ENCODE assay signal across 9 mouse cellular contexts in the genomic region with DNA sequence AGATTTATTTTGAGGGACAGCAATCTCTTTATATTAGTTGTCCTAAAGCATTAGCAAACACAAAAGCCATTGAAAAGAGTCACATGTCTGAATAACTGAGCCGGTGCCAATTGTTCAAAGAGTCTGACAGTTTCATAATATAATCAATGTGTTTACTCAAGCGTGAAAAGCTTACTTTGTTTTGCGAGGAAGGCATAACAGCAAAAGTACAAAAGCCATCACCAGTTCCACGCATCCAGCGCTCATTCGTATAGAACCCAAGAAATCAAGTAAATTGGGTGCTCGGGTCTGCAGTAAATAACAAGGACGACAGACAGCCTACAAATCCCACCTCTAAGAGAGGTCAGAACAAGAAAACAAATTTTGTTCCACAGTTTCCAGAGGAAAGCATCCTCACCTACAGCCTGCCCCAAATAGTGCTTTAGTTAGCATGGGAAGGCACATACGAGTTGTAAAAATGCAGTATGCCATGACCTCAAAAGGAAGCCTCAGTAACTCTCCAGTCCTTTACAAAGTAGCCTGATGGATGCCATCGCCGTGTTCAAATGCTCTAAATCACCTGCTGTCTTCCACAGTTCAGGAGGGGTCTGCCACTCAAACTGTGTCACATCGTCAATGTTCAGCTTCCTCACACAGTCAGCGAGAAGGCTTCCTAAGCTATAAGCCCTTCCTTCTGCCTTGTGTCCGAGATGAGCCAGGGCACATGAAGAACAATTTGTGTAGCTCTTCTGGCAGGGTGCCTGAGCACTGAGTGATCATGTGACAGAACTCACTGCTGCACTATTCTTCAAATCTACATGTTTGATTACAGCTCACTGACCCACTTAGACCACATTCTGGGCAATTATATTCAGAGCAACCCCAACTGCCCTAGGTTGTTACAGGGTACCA. TPM values are rescaled to one million over a fixed set of nuclear protein-coding genes. Genes with fewer than 3 reads are reported as not detected.
DNase-seq lines count a peak whose midpoint lies in the region; ATAC-seq lines count a peak whose summit lies in the region.
"Had no signal": no experiment of that assay in that cellular context is flagged by ENCODE, and none has a peak within 500 bp of the region (broad histone marks: within the 10 kb centered on the region; RNA-seq: fewer than 3 reads in every experiment).

No protein-coding gene starts in this region.

- peak; percentile 38 for DNase-seq in neural tube, embryonic 11.5 days (ENCODE audit: low spot score)
- DNase-seq in neural tube, embryonic 10.5 days (ENCODE audit: extremely low spot score, low spot score) = no peak
- peak; percentile 42 for DNase-seq in cerebellum, adult 9-11 months
- DNase-seq in midbrain, embryonic 11.5 days (ENCODE audit: low spot score, missing footprints) = peak; percentile 93
- DNase-seq in natural killer cell, adult 2 months (ENCODE audit: low spot score in 2 of 2) = no peak
- no peak for DNase-seq in frontal cortex, postnatal 10 days (ENCODE audit: low spot score in 2 of 2)
- DNase-seq: liver, embryonic 13.5 days had no signal

- no peaks in the 10 kb centered on the region for H3K36me3 ChIP-seq in neural tube, embryonic 11.5 days (ENCODE audit: control insufficient read depth, insufficient read depth, low read length)
- H3K36me3 ChIP-seq in heart, embryonic 13.5 days = no peaks in the 10 kb centered on the region
- no peaks in the 10 kb centered on the region for H3K36me3 ChIP-seq in midbrain, embryonic 11.5 days (ENCODE audit: control insufficient read depth, insufficient read depth, low read length)
- H3K36me3 ChIP-seq: liver, embryonic 13.5 days had no signal

- H3K4me3 ChIP-seq in neural tube, embryonic 11.5 days (ENCODE audit: low read depth, low read length) = no peak overlapping the region
- H3K4me3 ChIP-seq in heart, embryonic 13.5 days = no peak overlapping the region
- H3K4me3 ChIP-seq in midbrain, embryonic 11.5 days (ENCODE audit: low read depth, low read length) = no peak overlapping the region
- H3K4me3 ChIP-seq: liver, embryonic 13.5 days had no signal

- peak; percentile 70 for ATAC-seq in neural tube, embryonic 11.5 days (ENCODE audit: insufficient read depth, low FRiP score, low TSS enrichment)
- no peak for ATAC-seq in heart, embryonic 13.5 days (ENCODE audit: extremely low read depth, insufficient number of reproducible peaks, low FRiP score, low TSS enrichment)
- ATAC-seq in midbrain, embryonic 11.5 days (ENCODE audit: low FRiP score) = peak; percentile 73
- ATAC-seq in monocyte, adult 5-6 weeks (replicated peaks; ENCODE audit: insufficient number of reproducible peaks, low FRiP score, low TSS enrichment, poor library complexity, severe bottlenecking) = no peak

- no peaks in the 10 kb centered on the region for H3K9me3 ChIP-seq in neural tube, embryonic 11.5 days (ENCODE audit: control insufficient read depth, low read length)
- no peaks in the 10 kb centered on the region for H3K9me3 ChIP-seq in heart, embryonic 13.5 days
- no peaks in the 10 kb centered on the region for H3K9me3 ChIP-seq in midbrain, embryonic 11.5 days (ENCODE audit: control insufficient read depth, low read length)
- H3K9me3 ChIP-seq: liver, embryonic 13.5 days had no signal

- 28% methylated on average over 14 of the region's 14 CpGs for WGBS in neural tube, embryonic 11.5 days
- 70% methylated on average over 14 of the region's 14 CpGs for WGBS in heart, embryonic 13.5 days
- WGBS in midbrain, embryonic 11.5 days = 11% methylated on average over 14 of the region's 14 CpGs

- H3K27me3 ChIP-seq in neural tube, embryonic 11.5 days (ENCODE audit: control insufficient read depth, insufficient read depth, low read length) = no peaks in the 10 kb centered on the region
- no peaks in the 10 kb centered on the region for H3K27me3 ChIP-seq in heart, embryonic 13.5 days (replicated peaks)
- H3K27me3 ChIP-seq in midbrain, embryonic 11.5 days (ENCODE audit: control insufficient read depth, insufficient read depth, low read length) = peaks cover 9% of the 10 kb centered on the region; the same call in 1 of the 2 replicates
- H3K27me3 ChIP-seq: liver, embryonic 13.5 days had no signal

- H3K4me1 ChIP-seq in neural tube, embryonic 11.5 days (ENCODE audit: control insufficient read depth, insufficient read depth, low read length) = peaks cover 8% of the 10 kb centered on the region; the same call in 1 of the 2 replicates
- peaks cover 46% of the 10 kb centered on the region for H3K4me1 ChIP-seq in heart, embryonic 13.5 days
- H3K4me1 ChIP-seq in midbrain, embryonic 11.5 days (ENCODE audit: control insufficient read depth, insufficient read depth, low read length) = peaks cover 22% of the 10 kb centered on the region

- H3K9ac ChIP-seq in neural tube, embryonic 11.5 days (ENCODE audit: low read length) = no peak overlapping the region
- H3K9ac ChIP-seq in heart, embryonic 13.5 days = 0 out of 2 replicates have a peak overlapping the region, but pooled peaks have one; percentile 37
- H3K9ac ChIP-seq in midbrain, embryonic 11.5 days (ENCODE audit: low read length) = no peak overlapping the region
- H3K9ac ChIP-seq: liver, embryonic 13.5 days had no signal

- H3K27ac ChIP-seq in neural tube, embryonic 11.5 days (ENCODE audit: low read depth, low read length) = no peak overlapping the region
- H3K27ac ChIP-seq in heart, embryonic 13.5 days (replicated peaks) = peak overlapping the region; percentile 74
- no peak overlapping the region for H3K27ac ChIP-seq in midbrain, embryonic 11.5 days (ENCODE audit: low read depth, low read length)
- H3K27ac ChIP-seq: liver, embryonic 13.5 days had no signal

- H3K4me2 ChIP-seq in neural tube, embryonic 11.5 days (ENCODE audit: low read depth) = no peak overlapping the region
- peak overlapping the region; percentile 51 for H3K4me2 ChIP-seq in heart, embryonic 13.5 days
- peak overlapping the region; percentile 30; the same call in 1 of the 2 replicates for H3K4me2 ChIP-seq in midbrain, embryonic 11.5 days
- H3K4me2 ChIP-seq: liver, embryonic 13.5 days had no signal

RNA-seq across cellular contexts. Expression of a gene that starts 41.9 kb away (rescaled TPM):
- 7.2 and 7.4 TPM in 2 replicates for polyA plus RNA-seq in neural tube, embryonic 11.5 days (2014; fragmentation: Nextera tagmentation; extraction: Ambion mirVana)
- 12.6 and 13.0 TPM in 2 replicates for polyA plus RNA-seq in heart, embryonic 13.5 days (2015; fragmentation: Nextera tagmentation; extraction: Ambion mirVana)
- 5.0 and 6.6 TPM in 2 replicates for polyA plus RNA-seq in midbrain, embryonic 11.5 days (2014; fragmentation: Nextera tagmentation; extraction: Ambion mirVana)
- 4.6 to 6.6 TPM (median 4.8 TPM) in 3 replicates for total RNA-seq in monocyte, adult 5-6 weeks (2017)

Comparison
In these comparisons a context has a peak if more than half of its experiments do, and no peak if none do; other contexts are left out.
1. DNase-seq: peak in neural tube, embryonic 11.5 days (single experiment), cerebellum, adult 9-11 months (single experiment) and midbrain, embryonic 11.5 days (single experiment); none in neural tube, embryonic 10.5 days (single experiment), natural killer cell, adult 2 months (0 of 2) and frontal cortex, postnatal 10 days (0 of 2).
2. ATAC-seq: peak in neural tube, embryonic 11.5 days (single experiment) and midbrain, embryonic 11.5 days (single experiment); none in heart, embryonic 13.5 days (single experiment) and monocyte, adult 5-6 weeks (single experiment).